14 mouse cellular contexts compared by ENCODE assay signal in genomic region chr13:78205426-78205825, GRCm38 (mm10). TPM values are rescaled to one million over a fixed set of nuclear protein-coding genes. Genes with fewer than 3 reads are reported as not detected.
A peak's percentile ranks its signal among the peaks of the same experiment; 100 is the strongest.
DNase-seq lines count a peak whose midpoint lies in the region; ATAC-seq and TF ChIP-seq lines count a peak whose summit lies in the region.
"Had no signal": no experiment of that assay in that cellular context is flagged by ENCODE, and none has a peak within 500 bp of the region (broad histone marks: within the 10 kb centered on the region; RNA-seq: fewer than 3 reads in every experiment).

No protein-coding gene starts in this region.

- H3K36me3 ChIP-seq in heart, adult 2 months (ENCODE audit: control insufficient read depth, insufficient read depth, low read length) = no peaks in the 10 kb centered on the region
- no peaks in the 10 kb centered on the region for H3K36me3 ChIP-seq in forebrain, embryonic 12.5 days (replicated peaks)
- H3K36me3 ChIP-seq in hindbrain, postnatal 0 days (ENCODE audit: insufficient read depth, low read length) = no peaks in the 10 kb centered on the region
- H3K36me3 ChIP-seq in neural tube, embryonic 14.5 days (ENCODE audit: control insufficient read depth, insufficient read depth, low read length) = no peaks in the 10 kb centered on the region
- H3K36me3 ChIP-seq: embryonic facial prominence, embryonic 12.5 days; heart, embryonic 15.5 days; intestine, embryonic 15.5 days had no signal

- no peaks in the 10 kb centered on the region; the same call in 1 of the 2 replicates for H3K27me3 ChIP-seq in heart, adult 2 months (ENCODE audit: control insufficient read depth, insufficient read depth, low read length)
- H3K27me3 ChIP-seq in forebrain, embryonic 12.5 days = peaks cover 36% of the 10 kb centered on the region
- H3K27me3 ChIP-seq in hindbrain, postnatal 0 days (ENCODE audit: insufficient read depth, low read length) = no peaks in the 10 kb centered on the region
- H3K27me3 ChIP-seq in neural tube, embryonic 14.5 days (ENCODE audit: control insufficient read depth, insufficient read depth, low read length) = no peaks in the 10 kb centered on the region
- H3K27me3 ChIP-seq: embryonic facial prominence, embryonic 12.5 days had no signal

- no peaks in the 10 kb centered on the region for H3K4me1 ChIP-seq in heart, adult 2 months (ENCODE audit: control insufficient read depth, insufficient read depth, low read length)
- H3K4me1 ChIP-seq in forebrain, embryonic 12.5 days = peaks cover 56% of the 10 kb centered on the region
- peaks cover 8% of the 10 kb centered on the region; the same call in 1 of the 2 replicates for H3K4me1 ChIP-seq in hindbrain, postnatal 0 days (ENCODE audit: insufficient read depth, low read length)
- peaks cover 33% of the 10 kb centered on the region for H3K4me1 ChIP-seq in neural tube, embryonic 14.5 days (ENCODE audit: control insufficient read depth, insufficient read depth, low read length)

- no peak for TF ChIP-seq POLR2A in heart, adult 2 months (IDR thresholded peaks at IDR 0.05; ENCODE audit: insufficient read depth, low read depth, low read length)

- intact Hi-C loops in heart, adult 2 months (cut with DNase I) = loop anchor here (5.0 to 10.0 kb wide), 3 partner anchors 341 to 829 kb away; no protein-coding TSS in a partner anchor
- intact Hi-C loops in left cerebral cortex, postnatal 25 days (cut with DNase I) = loop anchor here (5.0 to 10.0 kb wide), 2 partner anchors 317 to 1639 kb away; no protein-coding TSS in a partner anchor

- no peak for ATAC-seq in forebrain, embryonic 12.5 days (ENCODE audit: low FRiP score)
- ATAC-seq in hindbrain, postnatal 0 days = no peak
- no peak for ATAC-seq in neural tube, embryonic 14.5 days (ENCODE audit: low read depth)
- ATAC-seq: activated CD4-positive, CD25-positive, alpha-beta regulatory T cell, adult 4 months; intestine, embryonic 15.5 days had no signal

- H3K9ac ChIP-seq in heart, adult 2 months (ENCODE audit: low read depth, low read length) = no peak overlapping the region
- H3K9ac ChIP-seq in forebrain, embryonic 12.5 days = no peak overlapping the region
- no peak overlapping the region for H3K9ac ChIP-seq in hindbrain, postnatal 0 days (replicated peaks; ENCODE audit: low read length)
- H3K9ac ChIP-seq in neural tube, embryonic 14.5 days (replicated peaks; ENCODE audit: low read depth, low read length) = no peak overlapping the region
- H3K9ac ChIP-seq: heart, embryonic 15.5 days; intestine, embryonic 15.5 days had no signal

- TF ChIP-seq CTCF in heart, adult 2 months (IDR thresholded peaks at IDR 0.05) = no peak
- TF ChIP-seq CTCF in hindbrain, postnatal 0 days (IDR thresholded peaks at IDR 0.05; ENCODE audit: low read depth) = no peak

- DNase-seq in heart, adult 11 months = peak; percentile 71
- no peak for DNase-seq in heart, adult 2 months
- peak; percentile 1 for DNase-seq in hindbrain, postnatal 0 days (ENCODE audit: low spot score)
- DNase-seq in left cerebral cortex, postnatal 25 days (ENCODE audit: low spot score in 2 of 2) = no peak
- no peak for DNase-seq in thymus, postnatal 25 days
- no peak for DNase-seq in lung, postnatal 4 days
- DNase-seq: cerebellum, adult 18-20 months had no signal

- H3K4me2 ChIP-seq in forebrain, embryonic 12.5 days = peak overlapping the region; percentile 75
- peak overlapping the region; percentile 87; the same call in 1 of the 2 replicates for H3K4me2 ChIP-seq in hindbrain, postnatal 0 days (ENCODE audit: low read depth, low read length)
- H3K4me2 ChIP-seq in neural tube, embryonic 14.5 days (ENCODE audit: low read depth, low read length) = peak overlapping the region; percentile 84
- H3K4me2 ChIP-seq: intestine, embryonic 15.5 days; liver, embryonic 11.5 days had no signal

- no peaks in the 10 kb centered on the region for H3K9me3 ChIP-seq in forebrain, embryonic 12.5 days
- no peaks in the 10 kb centered on the region for H3K9me3 ChIP-seq in hindbrain, postnatal 0 days (ENCODE audit: low read length)
- H3K9me3 ChIP-seq in neural tube, embryonic 14.5 days (ENCODE audit: control insufficient read depth, low read length) = no peaks in the 10 kb centered on the region
- H3K9me3 ChIP-seq: embryonic facial prominence, embryonic 12.5 days; heart, embryonic 15.5 days; intestine, embryonic 15.5 days had no signal

- H3K79me2 ChIP-seq in heart, adult 2 months (replicated peaks; ENCODE audit: control insufficient read depth, insufficient read depth, low read length) = no peaks in the 10 kb centered on the region

- no peak for TF ChIP-seq EP300 in heart, adult 2 months (IDR thresholded peaks at IDR 0.05; ENCODE audit: insufficient read depth, low read depth, low read length)

- no peak overlapping the region for H3K4me3 ChIP-seq in heart, adult 2 months
- H3K4me3 ChIP-seq in forebrain, embryonic 12.5 days (replicated peaks) = no peak overlapping the region; the same call in 1 of the 2 replicates
- H3K4me3 ChIP-seq in hindbrain, postnatal 0 days (ENCODE audit: low read length) = no peak overlapping the region
- H3K4me3 ChIP-seq in neural tube, embryonic 14.5 days (ENCODE audit: low read depth, low read length) = no peak overlapping the region; the same call in 1 of the 2 replicates
- H3K4me3 ChIP-seq: heart, embryonic 15.5 days; intestine, embryonic 15.5 days had no signal

- no peak overlapping the region for H3K27ac ChIP-seq in heart, adult 2 months
- peak overlapping the region; percentile 68 for H3K27ac ChIP-seq in forebrain, embryonic 12.5 days
- H3K27ac ChIP-seq in hindbrain, postnatal 0 days = no peak overlapping the region
- H3K27ac ChIP-seq in neural tube, embryonic 14.5 days (ENCODE audit: low read depth, low read length) = no peak overlapping the region; the same call in 1 of the 2 replicates
- H3K27ac ChIP-seq: heart, embryonic 15.5 days; intestine, embryonic 15.5 days had no signal

RNA-seq across cellular contexts. Expression of gene Nr2f1, which starts 5.9 kb away (rescaled TPM):
- 1 to 10 TPM; 2.7 TPM for total RNA-seq in heart, adult 2 months (2021)
- 8.9 and 10.5 TPM in 2 replicates for polyA plus RNA-seq in heart, adult 2 months (2012; rRNA removed)
- polyA plus RNA-seq in forebrain, embryonic 12.5 days (2016; fragmentation: Nextera tagmentation; extraction: Ambion mirVana) = 86.3 and 113 TPM in 2 replicates
- total RNA-seq in hindbrain, postnatal 0 days (2014; rRNA removed) = 220 and 254 TPM in 2 replicates
- 49.8 and 51.2 TPM in 2 replicates for polyA plus RNA-seq in hindbrain, postnatal 0 days (2015; fragmentation: Nextera tagmentation; extraction: Ambion mirVana)
- 48.6 and 50.3 TPM in 2 replicates for polyA plus RNA-seq in neural tube, embryonic 14.5 days (2014; fragmentation: Nextera tagmentation; extraction: Ambion mirVana)
- 100 to 1,000 TPM; 114 to 122 TPM for total RNA-seq in left cerebral cortex, postnatal 25 days (2021)
- polyA plus RNA-seq: activated CD4-positive, CD25-positive, alpha-beta regulatory T cell, adult 4 months had no signal

Comparison
In these comparisons a context has a peak if more than half of its experiments do, and no peak if none do; other contexts are left out.
1. DNase-seq: peak in heart, adult 11 months (single experiment) and hindbrain, postnatal 0 days (single experiment); none in heart, adult 2 months (0 of 2), left cerebral cortex, postnatal 25 days (0 of 2), thymus, postnatal 25 days (single experiment) and lung, postnatal 4 days (0 of 2).
2. Peak in every context shown above with its lines, with median percentiles within 50 percentile points of each other: H3K4me2 ChIP-seq.